Mouse (Mus musculus) left cerebral cortex, adult 8-10 months (tissue): Measurements from ENCODE around the gene Rasgef1b. TPM values are rescaled to one million over a fixed set of nuclear protein-coding genes. Genes with fewer than 3 reads are reported as not detected.

Experiments
- DNase-seq, 2 experiments: peaks; one replicate each; pipeline ENCODE4 v3.0.0; 2022; ENCODE audit warnings: low spot score in 2 of 2
- total RNA-seq, 4 experiments: library from RNA; stranded (reverse); gene quantifications; 2 replicates each; pipeline ENCODE4 v1.2.4; 2022

The Rasgef1b gene
- total RNA-seq, 4 experiments from 2014 or later: 83.3 to 103 (median 87.8) TPM

DNA sequence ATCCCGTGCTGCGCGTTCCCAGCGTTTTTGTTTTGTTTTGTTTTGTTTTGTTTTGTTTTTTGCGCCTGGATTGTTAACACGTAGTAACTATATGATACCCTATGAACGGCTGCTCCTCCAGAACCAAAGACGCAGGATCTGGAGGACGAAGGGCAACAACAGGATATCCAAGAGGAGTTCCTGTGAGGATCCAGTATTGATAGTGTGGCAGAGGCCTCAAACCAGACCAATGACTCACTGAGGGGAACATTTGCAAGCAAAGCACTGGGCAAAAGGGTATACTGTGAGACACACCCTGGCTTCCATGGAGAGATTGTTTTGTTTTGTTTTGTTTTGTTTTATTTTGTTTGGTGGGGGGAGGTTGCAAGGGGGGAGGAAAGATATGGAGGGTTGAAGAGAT lies 348.0 kb downstream of the Rasgef1b start:
- no peak for DNase-seq

DNA sequence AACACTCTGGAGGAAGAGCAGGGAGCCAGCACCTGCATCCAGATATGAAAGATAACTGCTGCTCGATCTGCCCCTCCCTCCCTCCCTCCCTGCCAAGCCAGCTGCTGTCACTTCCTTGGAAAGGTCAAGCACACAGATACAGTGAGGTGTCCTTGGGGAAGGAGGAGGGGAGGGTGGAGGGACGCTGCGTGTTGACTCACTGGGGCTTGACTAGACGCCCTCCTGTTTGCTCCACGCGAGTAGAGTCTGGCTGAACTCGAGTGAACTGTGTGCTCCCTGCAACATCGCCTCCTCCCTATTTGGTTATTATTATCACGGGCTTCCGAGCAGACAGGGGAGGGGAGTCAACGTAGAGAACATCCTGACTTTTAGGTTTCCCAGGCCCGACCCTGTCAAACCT lies 348.7 kb downstream of the Rasgef1b start:
- no peak for DNase-seq

DNA sequence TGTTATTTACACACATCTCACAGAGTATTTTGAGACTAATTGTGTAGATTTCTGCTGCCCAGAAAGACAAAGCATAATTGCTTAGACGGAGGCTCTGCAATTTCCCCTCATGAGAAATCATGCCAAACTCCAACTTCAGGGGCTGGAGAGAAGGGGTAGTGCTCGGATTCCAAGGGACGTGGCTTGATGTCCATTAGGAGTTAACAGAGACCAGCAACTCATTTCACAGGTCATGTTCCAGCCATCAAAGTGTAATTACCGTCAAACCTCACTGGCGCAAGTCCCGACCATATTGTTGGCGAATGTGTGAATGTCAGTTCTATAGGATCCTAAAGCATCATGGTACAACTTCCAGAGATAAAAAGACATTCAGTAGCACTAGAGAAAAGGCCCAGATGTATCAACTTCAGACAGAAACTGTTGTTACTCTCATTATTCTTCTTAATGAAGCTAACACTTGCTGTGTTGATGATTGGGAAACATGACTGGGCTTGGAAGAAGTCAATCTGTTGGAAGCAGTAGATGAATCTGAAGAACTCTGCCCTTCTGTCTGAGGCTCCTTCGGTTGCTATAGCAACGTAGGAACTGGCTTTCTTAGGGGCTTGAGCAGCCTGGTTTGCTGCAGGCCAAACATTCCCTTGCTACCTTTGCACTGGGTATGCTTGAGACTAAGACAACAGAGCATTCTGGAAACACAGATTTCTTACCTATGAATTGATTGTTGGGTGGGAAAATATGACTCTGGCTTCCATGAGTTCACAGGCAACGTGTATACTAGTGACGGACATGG lies 350.2 kb downstream of the Rasgef1b start:
- DNase-seq: no peak

DNA sequence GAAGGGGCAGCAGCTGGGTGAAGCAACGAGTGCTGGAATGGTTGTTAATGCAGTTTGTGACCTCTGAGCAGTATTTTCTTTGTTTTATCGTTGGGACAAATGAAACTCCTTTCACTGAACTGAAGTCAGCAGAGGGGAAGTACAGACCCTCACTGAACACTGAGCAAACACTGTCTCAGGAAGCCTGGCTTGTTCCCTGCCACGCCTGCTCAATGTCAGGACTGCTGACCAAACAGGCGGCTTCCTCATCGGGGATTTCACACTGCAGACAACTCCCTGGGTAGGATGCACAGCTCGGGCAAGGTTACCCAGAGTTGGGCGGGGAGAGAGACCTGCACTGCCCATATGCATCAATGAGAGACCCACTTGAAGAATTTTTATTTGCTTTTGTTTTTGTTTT lies 353.1 kb downstream of the Rasgef1b start:
- DNase-seq: no peak

DNA sequence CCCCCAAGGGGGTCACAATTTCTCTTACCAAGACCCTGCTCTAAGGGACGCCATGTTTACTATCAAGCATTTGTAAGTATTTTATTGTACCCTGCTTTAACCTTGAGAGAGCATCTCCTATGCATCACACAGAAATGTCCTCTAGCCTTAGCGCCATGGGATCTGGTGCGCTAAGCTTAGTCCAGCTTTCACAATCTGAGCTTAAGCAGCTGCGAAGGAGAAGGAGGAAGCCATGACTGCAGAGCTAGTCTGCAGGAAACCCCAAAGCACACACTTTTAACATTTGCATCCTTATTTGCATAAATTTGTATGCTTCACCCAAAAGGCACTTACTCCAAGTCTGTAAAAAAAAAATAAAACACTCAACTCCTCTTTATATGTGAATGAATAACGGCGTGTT lies 354.4 kb downstream of the Rasgef1b start:
- no peak for DNase-seq

DNA sequence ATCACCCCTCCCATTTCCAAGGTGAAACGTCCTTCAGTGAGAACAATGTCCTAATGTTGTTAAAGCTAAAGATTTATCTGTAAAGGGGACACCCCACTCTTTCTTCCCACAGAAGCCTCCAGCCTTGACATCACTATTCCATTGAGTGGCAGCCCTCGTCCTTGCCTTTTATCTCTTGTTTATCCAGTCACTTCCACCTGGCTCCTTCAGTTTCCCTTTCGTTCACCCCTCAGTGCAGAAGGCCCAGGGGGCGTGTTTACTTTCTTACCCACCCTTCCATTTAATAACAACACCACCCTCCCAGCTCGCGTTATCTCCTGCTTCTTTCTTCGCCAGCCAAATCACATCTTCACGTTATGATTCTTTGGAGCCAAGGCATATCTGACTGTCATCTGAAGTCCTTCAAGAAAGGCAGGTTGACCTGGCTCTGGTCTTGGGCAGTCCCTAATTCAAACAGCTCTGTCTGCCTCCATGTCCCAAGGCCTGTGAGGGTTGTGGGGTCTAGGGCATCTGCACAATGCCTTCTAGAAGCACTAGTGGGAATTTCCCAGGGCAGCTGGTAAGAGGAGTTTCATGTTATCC lies 355.2 kb downstream of the Rasgef1b start:
- DNase-seq: no peak

DNA sequence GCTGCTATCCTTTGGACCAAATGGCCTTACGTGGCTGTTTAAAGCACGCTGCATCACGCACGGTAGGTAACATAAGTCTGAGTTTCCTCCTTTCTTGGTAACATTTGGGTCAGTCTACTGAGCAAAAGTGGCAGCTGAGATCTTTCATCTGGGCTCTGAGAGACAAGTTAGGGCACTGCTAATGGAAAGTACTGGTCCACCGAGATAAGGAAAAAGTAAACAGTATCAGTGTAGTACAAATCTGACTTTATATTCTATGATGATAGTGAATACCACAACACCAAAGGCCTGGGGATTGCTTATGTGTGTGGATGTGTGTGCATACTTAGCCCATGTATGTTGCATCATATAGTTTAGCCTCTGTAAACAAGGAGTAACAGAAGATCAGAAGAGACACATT lies 358.2 kb downstream of the Rasgef1b start:
- DNase-seq: no peak

DNA sequence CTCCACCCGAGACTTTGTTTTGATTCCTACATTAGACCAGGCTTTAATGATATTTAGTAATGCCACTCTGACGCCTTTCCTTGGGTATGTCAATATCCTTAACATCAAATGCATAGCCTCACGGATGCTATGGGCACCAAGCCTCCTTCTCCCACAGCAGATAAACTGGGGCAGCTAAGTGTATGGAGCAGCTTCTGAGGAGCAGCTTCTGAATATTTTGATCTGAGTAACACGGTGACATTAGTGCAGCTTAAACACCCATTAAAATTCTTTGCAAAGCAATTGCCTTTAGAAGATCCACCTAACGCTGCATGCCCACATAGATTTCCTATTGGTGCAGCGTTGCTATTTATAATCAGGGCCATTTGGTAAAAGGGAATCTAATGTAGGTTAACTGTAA lies 359.6 kb downstream of the Rasgef1b start:
- no peak for DNase-seq

DNA sequence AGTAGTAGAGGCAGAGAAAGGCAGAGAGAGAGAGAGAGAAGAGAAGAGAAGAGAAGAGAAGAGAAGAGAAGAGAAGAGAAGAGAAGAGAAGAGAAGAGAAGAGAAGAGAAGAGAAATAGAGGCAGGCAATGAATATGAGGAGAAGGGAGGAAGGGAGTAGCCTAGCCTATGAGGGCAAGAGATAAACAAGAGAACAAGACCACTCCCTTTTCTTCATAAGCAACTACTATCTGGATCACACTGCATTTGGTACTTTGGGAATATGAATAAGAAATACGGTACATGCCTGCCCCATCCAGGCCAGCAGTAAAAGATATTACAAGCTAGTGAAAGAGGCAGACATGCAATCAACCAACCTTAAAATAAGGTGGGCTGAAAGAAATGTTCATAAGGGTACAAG lies 360.2 kb downstream of the Rasgef1b start:
- no peak for DNase-seq

DNA sequence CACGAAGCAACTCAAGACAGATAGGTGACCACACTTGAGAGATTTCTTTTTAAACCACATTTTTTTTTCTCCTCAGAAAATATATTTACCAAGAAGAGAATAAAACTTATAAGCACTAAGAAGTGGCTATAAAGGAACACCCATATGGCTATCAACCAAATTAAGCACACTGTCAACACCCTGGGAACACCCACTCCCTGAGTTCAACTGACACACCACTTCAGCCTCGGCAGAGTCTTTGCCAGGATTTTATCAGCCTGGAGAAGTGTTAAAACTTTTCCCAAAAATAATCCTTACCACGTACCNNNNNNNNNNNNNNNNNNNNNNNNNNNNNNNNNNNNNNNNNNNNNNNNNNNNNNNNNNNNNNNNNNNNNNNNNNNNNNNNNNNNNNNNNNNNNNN lies 368.3 kb downstream of the Rasgef1b start:
- peak in 1 of 2 experiments; percentile 83 for DNase-seq

DNA sequence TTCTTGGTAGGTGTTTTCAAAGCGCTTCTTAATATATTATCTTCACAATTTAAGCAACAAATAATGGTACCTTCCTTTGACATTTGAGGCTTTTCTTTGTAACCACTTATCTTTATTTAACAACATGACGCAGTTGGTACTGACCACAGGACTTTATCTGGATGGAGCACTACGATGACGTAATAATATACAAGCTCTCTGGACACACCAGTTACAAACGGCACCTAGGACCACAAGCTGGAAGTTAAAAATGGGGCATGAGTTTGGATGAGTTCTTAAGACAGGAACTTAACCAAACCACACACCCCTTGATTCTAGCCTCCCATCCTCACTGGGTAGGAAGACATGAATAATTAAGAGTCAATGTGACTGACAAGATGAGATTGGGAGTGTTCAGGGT lies 369.6 kb downstream of the Rasgef1b start:
- DNase-seq: no peak

DNA sequence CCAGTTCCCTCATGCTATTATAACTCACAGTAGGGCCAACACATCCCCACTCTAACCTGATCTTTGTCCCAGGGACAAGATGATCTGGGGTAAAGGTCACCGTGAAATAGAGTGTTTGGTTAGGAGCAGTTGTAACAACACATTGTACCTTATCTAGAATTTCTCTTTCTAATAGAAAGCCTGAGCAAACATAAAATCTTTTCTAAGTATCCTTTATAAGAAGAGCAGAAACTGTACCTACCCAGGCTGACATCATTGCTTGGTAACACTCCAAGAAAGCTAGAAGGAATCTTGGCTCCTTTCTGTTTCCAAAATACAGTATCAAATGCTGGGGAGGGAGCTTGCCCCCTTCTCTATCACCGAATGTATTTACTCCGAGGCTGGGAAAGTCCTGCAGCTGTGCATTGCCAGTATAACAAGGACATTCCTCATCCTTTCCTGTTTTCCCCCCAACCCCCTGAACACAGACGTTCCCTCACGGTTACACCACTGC lies 374.2 kb downstream of the Rasgef1b start:
- no peak for DNase-seq

DNA sequence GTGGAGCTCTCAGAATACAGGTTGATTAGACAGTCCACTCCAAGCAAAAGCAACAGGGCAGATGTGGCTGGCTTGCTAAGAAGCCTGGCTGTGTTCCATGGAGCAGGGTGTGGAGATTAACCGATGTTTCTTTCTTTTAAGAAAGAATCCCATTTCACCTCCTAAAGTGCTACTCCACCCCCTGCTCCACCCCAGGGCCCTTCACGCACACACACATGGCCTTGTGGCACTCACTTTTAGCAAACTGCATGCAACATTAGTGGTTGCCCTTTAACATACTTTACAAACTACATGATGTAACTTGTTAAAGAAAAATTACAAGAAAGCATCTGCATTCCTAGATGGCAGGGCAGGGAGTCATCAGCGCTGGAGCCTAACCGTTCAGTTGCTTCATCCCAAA lies 378.8 kb downstream of the Rasgef1b start:
- DNase-seq: no peak

DNA sequence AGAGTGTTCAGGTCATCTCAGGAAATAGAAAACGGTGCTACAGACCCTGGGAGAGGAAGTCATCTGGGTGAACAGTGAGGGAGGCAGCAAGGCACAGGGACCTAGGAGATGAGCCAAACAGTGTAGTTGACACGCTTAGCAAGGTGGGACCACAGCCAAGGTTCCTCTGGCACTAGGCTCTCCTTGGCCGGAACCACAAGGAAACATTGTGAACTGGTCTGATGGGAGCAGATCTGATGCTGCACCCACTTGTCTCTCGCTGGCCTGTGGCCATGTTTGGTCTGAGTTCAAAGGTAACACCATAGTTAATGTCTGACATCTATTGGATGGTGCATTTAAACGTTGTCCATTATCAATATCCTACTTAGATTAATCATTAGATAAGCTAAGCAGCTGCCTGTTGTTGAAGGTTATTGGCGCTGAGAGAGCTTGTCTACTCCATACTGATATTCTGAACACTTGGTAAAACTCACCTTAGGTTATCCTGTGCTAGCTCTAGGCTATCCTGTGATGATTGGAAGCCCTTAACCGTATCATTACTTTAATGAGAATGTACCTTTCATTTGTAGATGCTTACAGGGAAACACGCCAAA lies 380.5 kb downstream of the Rasgef1b start:
- no peak for DNase-seq

DNA sequence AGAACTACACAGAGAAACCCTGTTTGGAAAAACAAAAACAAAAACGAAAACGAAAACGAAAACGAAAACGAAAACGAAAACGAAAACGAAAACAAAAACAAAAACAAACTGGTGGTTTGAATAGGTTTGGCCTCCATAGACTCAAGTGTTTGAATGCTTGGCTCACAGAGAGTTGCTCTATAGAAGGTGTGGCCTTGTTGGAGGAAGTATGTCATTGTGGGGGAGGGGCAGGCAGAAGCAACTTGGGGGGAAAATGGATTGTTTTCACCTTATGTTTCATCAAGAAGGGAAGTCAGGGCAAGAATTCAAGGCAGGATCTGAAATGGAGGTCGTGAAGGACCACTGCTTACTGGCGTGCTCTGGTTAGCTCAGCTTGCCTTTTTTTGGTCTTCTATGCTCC lies 386.3 kb downstream of the Rasgef1b start:
- DNase-seq: no peak

DNA sequence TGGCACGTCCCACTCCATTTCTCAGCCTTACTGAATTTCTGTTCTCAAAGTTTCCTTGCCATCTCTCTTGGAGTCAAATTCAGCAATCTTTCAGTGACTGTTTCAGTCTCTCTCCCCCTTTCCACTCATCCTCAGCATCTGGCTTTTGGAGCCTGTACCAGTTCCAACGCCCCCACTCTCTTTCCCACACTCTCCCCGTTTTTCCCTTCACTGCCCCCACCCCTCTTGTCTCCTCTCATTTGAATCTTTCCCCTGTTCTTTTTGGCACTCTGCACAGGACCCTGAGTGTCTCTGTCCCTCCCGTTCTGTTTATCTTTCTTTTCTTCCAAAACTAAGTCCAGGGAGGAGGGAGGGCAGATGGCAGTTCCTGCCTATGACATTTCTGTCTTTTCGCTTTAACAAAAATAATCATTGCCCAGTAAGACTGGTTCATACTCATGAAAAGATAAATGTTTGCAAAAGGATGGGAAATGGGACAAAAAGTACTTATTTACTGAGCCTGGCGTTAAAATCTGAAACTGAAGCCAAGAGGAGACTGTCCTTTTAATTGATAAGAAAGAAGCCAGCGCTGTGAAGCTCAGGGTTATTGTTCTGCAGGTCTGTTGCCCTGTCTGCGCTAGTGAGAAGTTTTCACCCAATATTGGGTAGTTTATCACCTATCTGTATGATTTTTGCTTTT lies 388.4 kb downstream of the Rasgef1b start:
- no peak for DNase-seq

DNA sequence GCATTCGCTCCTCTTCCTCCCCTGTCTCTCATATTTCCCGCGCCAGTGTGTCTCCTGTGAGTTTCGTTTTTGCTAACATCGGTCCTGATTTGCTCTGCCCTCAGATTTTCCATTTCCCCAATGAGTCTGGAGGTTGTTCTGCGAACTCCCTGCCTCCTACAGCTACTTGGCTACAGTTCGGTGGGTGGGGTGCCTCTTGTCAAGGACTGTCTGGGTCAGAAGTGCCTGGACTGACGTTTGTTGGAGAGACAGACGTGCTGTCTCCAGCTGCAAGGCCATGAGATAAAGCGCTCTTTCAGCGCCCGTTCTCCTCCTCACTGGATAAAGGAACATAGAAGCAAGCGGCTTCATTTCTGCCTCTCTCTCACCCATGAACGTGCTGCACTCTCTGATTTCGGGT lies 389.1 kb downstream of the Rasgef1b start:
- DNase-seq: peak in 1 of 2 experiments; percentile 37

DNA sequence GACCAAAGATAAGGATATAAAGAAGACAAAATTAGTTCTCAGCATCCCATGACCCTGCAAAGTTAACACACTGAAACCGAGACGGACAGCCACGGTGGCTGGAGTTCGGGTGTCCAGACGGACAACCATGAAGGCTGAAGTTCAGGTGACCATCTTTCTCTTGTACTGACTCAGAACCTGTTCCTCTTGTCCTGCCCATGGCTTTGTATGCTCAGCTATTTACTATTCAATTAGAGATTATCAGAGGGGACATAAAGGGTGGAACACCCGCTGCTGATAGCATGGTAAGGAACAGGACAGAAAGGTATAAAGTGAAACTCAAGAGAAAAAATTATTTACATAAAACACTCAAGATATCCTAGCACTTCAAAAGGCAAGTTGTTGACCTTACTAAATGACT lies 390.0 kb downstream of the Rasgef1b start:
- no peak for DNase-seq

DNA sequence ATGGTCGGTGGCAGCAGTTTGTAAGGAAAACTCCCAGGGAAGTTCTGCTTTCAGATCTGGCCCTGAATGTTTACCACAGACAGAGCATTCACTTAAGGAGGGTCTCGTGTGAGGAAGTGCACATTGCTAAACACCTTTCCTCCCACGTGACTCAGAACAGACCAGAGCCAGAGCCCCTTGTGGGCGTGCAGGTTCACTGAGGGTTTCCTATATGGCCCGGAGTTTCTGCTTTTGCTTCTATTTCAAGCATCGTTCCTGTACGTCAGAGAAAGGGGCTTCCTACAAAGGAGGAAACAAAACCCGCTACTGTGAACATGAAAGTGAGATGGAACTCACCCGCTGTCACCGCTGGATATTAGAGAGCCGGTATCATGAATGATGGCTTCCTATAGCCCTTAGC lies 392.4 kb downstream of the Rasgef1b start:
- DNase-seq: no peak

DNA sequence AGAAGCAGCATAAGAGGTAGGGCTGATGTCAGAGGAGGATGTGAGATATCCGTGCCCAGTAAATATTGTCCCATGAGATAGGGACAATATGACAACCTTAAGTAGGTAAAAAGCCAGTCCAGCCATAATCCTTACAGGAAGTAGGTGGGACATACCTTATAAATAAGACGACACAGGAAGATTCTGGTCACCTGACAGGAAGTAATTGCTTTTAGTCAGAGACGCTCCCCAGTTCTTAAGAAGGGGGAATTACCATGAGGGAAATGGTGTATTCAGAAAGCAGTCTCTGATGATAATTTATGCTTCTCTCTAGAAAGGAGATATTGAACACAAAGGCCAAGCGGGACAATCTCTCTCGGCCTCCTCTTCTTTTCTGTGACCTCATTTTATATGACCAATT lies 394.8 kb downstream of the Rasgef1b start:
- DNase-seq: no peak

DNA sequence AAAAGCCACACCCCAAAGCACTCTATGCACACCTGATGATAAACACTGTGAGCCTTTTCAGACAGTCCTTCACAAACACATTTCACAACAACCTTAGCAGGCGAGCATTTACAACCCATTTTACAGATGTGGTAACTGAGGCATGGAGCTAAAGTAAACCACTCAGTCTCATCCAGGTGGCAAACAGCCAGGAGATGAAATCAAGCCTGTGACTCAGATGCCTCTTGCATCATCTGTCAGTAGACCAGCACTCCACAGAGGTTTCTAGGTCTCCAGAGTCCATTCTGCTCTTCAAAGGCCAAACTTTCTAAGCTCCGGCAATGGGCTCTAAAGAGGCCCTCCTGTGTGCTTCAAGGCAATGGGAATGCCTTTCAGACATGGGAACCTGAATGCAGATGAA lies 396.8 kb downstream of the Rasgef1b start:
- DNase-seq: no peak

DNA sequence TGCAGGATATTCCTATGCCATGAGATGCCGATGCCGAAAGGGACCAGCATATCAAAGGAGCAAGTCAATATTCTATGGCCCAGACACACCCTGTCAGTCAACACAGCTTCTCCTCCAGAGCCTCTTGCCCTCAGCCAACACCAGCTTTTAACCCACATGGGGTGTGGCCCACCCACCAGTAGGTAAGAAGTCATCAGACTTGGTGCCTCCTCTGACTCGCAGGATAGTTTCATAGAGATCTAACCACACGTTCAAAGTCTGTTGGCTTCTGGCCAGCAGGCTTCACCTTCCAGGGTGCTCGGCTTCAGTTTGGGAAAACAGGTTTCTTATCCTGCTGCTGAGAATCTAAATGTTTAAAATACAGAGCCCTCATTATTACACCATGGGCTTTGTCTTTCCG lies 399.8 kb downstream of the Rasgef1b start:
- DNase-seq: no peak
